Mouse (Mus musculus): ENCODE measurements at regions not wholly inside any gene's neighbourhood (a gene's known extent, or its start where the extent isn't known, plus 50 kb on each side); places are given as distances from the start of the nearest gene placed in this dataset.

- H3K36me3 ChIP-seq (ENCODE audit: insufficient read depth, low read length): no peaks in the 10 kb centered on the region
- no peak overlapping the region for H3K9ac ChIP-seq (ENCODE audit: low read depth, low read length)
- no peak overlapping the region for H3K4me2 ChIP-seq (ENCODE audit: low read length)
- H3K9me3 ChIP-seq (replicated peaks; ENCODE audit: low read length): no peaks in the 10 kb centered on the region
- H3K4me3 ChIP-seq (replicated peaks; ENCODE audit: low read depth, low read length): no peak overlapping the region
- ATAC-seq (replicated peaks; ENCODE audit: low FRiP score, low read depth) (no peak), DNase-seq (ENCODE audit: low spot score) (peak; percentile 32)
- no peak for TF ChIP-seq CTCF (IDR thresholded peaks at IDR 0.05; ENCODE audit: low read depth)
- H3K27me3 ChIP-seq (ENCODE audit: insufficient read depth, low read length): no peaks in the 10 kb centered on the region
- H3K4me1 ChIP-seq (replicated peaks; ENCODE audit: insufficient read depth, low read length): no peaks in the 10 kb centered on the region
- no peak overlapping the region for H3K27ac ChIP-seq
Observed at GRCm38 (mm10) chr12:47252306-47252705, 433.6 kb upstream of the Nova1 start.

GRCm38 (mm10) chr12:47243623-47244514, 425.1 kb upstream of the Nova1 start:
- Histone ChIP-seq H3K4me1 (replicated peaks; ENCODE audit: insufficient read depth, low read length) (no peaks in the 10 kb centered on the region), H3K36me3 (ENCODE audit: insufficient read depth, low read length) (no peaks in the 10 kb centered on the region), H3K9ac (ENCODE audit: low read depth, low read length) (no peak overlapping the region), H3K9me3 (replicated peaks; ENCODE audit: low read length) (no peaks in the 10 kb centered on the region), H3K4me3 (replicated peaks; ENCODE audit: low read depth, low read length) (no peak overlapping the region), H3K27ac (no peak overlapping the region), H3K4me2 (ENCODE audit: low read length) (no peak overlapping the region), H3K27me3 (ENCODE audit: insufficient read depth, low read length) (no peaks in the 10 kb centered on the region)
- ATAC-seq (replicated peaks; ENCODE audit: low FRiP score, low read depth): no peak
- no peak for DNase-seq (ENCODE audit: low spot score)
- WGBS: 69% methylated on average over 3 of the region's 3 CpGs
- no peak for TF ChIP-seq CTCF (IDR thresholded peaks at IDR 0.05; ENCODE audit: low read depth)

DNA sequence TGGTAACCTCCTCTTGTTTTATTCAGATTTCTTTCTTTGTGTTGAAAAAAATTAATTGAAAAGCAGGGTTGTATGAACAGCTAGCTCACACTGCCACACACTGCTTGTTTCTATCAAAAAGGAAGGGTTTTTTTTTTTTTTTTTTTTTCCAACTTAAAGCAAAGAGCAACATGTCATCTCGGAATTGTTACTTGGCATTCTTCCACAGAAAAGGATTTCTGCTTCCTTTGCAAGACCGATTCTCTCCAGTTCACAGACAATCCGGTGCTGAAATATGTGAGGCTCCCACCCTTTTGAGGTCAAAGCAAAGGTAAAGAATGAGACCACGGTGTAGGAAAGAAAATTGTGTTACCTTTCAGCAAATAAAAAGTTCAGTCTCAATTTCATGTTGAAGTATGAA, 401.3 kb upstream of the Nova1 start:
- 27% methylated on average over 4 of the region's 4 CpGs for WGBS
- TF ChIP-seq CTCF (IDR thresholded peaks at IDR 0.05; ENCODE audit: low read depth): no peak
- no peak overlapping the region for H3K27ac ChIP-seq
- no peak overlapping the region for H3K9ac ChIP-seq (ENCODE audit: low read depth, low read length)
- no peak overlapping the region for H3K4me2 ChIP-seq (ENCODE audit: low read length)
- no peak overlapping the region for H3K4me3 ChIP-seq (replicated peaks; ENCODE audit: low read depth, low read length)
- no peaks in the 10 kb centered on the region for H3K27me3 ChIP-seq (ENCODE audit: insufficient read depth, low read length)
- H3K36me3 ChIP-seq (ENCODE audit: insufficient read depth, low read length): no peaks in the 10 kb centered on the region
- DNase-seq (ENCODE audit: low spot score) (peak; percentile 29), ATAC-seq (replicated peaks; ENCODE audit: low FRiP score, low read depth) (no peak)
- no peaks in the 10 kb centered on the region for H3K4me1 ChIP-seq (replicated peaks; ENCODE audit: insufficient read depth, low read length)
- no peaks in the 10 kb centered on the region for H3K9me3 ChIP-seq (replicated peaks; ENCODE audit: low read length)

DNA sequence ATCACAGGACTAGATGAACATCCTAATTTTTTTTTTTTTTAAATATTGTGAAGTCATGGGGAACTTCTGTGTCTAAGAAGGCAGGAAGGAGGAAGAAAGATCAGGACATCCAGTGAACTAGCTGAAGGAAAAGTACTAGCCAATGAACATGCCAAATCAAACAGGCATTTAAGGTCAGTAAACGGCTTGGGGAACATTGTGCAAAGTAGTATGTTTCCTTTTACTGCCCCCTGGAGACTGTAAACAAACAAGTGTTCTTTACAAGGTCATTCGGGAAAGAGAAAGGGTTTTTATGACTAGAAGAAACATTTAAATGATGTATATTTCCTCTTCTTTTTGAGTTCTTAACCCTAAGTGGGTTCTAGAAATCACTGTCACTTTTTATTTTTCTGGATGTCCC, 400.6 kb upstream of the Nova1 start:
- peak; percentile 33; the same call in 1 of the 2 replicates for TF ChIP-seq CTCF (IDR thresholded peaks at IDR 0.05; ENCODE audit: low read depth)
- Histone ChIP-seq H3K36me3 (ENCODE audit: insufficient read depth, low read length) (no peaks in the 10 kb centered on the region), H3K4me1 (replicated peaks; ENCODE audit: insufficient read depth, low read length) (no peaks in the 10 kb centered on the region), H3K27ac (no peak overlapping the region), H3K9ac (ENCODE audit: low read depth, low read length) (no peak overlapping the region), H3K9me3 (replicated peaks; ENCODE audit: low read length) (no peaks in the 10 kb centered on the region), H3K27me3 (ENCODE audit: insufficient read depth, low read length) (no peaks in the 10 kb centered on the region), H3K4me3 (replicated peaks; ENCODE audit: low read depth, low read length) (no peak overlapping the region), H3K4me2 (ENCODE audit: low read length) (no peak overlapping the region)
- 11% methylated on average over 2 of the region's 2 CpGs for WGBS
- peak; percentile 53 for DNase-seq (ENCODE audit: low spot score)
- no peak for ATAC-seq (replicated peaks; ENCODE audit: low FRiP score, low read depth)

DNA sequence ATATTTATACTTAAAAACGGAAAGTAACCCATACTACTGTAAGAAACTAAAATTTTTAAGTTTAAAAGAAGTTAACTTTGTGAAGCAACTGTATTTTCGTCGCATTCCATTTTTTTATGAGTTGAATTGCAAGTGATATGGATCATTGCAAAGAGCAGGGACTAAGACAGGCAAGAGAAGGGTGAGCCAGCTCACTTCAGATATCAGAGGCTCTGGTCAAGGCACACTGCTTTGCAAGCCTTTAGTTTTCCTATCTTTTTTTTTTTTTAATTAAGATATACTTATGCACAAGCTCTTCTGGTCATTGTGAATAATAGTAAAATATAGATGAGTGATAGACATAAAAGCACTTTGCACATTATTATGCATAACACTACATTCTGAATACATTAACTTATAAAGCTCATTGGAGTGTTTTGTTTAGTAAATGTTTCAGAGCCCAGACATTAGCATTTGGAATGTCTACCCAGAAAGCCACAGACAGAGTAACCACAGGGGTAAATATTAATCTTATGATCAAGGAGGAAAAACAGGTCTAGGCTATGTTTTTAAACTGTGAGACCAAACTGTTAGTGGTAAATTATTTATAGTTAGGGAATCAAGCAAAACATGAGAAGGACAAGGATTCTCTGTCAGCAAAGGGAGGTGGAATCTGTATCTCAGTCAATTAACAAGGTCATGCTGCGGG, 392.8 kb upstream of the Nova1 start:
- H3K4me3 ChIP-seq (replicated peaks; ENCODE audit: low read depth, low read length): no peak overlapping the region
- no peak for TF ChIP-seq CTCF (IDR thresholded peaks at IDR 0.05; ENCODE audit: low read depth)
- H3K4me2 ChIP-seq (ENCODE audit: low read length): no peak overlapping the region
- 71% methylated on average over 4 of the region's 4 CpGs for WGBS
- H3K9me3 ChIP-seq (replicated peaks; ENCODE audit: low read length): no peaks in the 10 kb centered on the region
- no peaks in the 10 kb centered on the region for H3K4me1 ChIP-seq (replicated peaks; ENCODE audit: insufficient read depth, low read length)
- H3K27me3 ChIP-seq (ENCODE audit: insufficient read depth, low read length): no peaks in the 10 kb centered on the region
- H3K27ac ChIP-seq: no peak overlapping the region
- DNase-seq (ENCODE audit: low spot score) (peak; percentile 32), ATAC-seq (replicated peaks; ENCODE audit: low FRiP score, low read depth) (no peak)
- H3K36me3 ChIP-seq (ENCODE audit: insufficient read depth, low read length): no peaks in the 10 kb centered on the region
- H3K9ac ChIP-seq (ENCODE audit: low read depth, low read length): no peak overlapping the region

DNA sequence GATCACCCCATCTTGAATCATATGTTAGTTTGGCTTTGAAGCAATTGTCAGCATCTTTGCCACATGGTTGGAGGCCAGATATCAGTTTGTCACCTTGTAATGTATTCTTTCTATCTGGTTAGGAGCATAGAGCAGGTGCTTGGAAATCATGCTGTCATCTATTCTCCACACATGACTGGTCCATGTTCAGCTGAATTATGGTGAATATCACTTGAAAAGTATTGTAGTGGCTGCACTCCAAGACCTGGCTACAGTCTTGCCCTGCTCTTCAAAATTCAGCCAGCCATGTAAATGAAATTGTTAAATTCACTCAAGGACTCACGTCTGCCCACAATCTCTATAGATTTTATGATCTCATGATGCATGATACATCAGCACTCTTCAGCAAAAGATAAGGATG, 384.2 kb upstream of the Nova1 start:
- 50% methylated on average over 1 of the region's 1 CpGs for WGBS
- Histone ChIP-seq H3K4me2 (ENCODE audit: low read length) (no peak overlapping the region), H3K27ac (no peak overlapping the region), H3K9ac (ENCODE audit: low read depth, low read length) (no peak overlapping the region), H3K4me1 (replicated peaks; ENCODE audit: insufficient read depth, low read length) (no peaks in the 10 kb centered on the region), H3K36me3 (ENCODE audit: insufficient read depth, low read length) (no peaks in the 10 kb centered on the region), H3K9me3 (replicated peaks; ENCODE audit: low read length) (no peaks in the 10 kb centered on the region), H3K27me3 (ENCODE audit: insufficient read depth, low read length) (no peaks in the 10 kb centered on the region), H3K4me3 (replicated peaks; ENCODE audit: low read depth, low read length) (no peak overlapping the region)
- DNase-seq (ENCODE audit: low spot score) (no peak), ATAC-seq (replicated peaks; ENCODE audit: low FRiP score, low read depth) (no peak)
- no peak for TF ChIP-seq CTCF (IDR thresholded peaks at IDR 0.05; ENCODE audit: low read depth)

All from kidney, postnatal 0 days (tissue).